In the genomic region with DNA sequence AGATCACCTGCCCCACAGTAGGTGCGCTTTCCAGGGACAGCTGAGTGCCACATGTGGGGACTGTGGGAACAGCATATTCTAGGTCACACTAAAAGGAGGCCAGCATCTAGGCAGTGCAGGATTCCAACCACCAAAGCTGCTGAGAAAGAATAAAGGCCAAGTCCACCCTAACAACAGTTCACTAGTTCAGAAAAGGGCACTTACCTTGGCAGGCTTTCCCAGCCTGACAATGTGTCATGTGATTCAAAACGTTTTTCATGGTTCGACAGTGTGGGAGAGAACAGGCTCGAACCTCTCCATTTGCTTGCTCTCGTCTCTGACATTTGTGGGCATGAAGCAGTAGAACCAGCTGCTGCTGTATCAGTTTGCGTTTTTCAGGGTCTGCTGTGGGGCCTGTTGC, we compare ENCODE assay signal across 33 mouse cellular contexts.
A peak's percentile ranks its signal among the peaks of the same experiment; 100 is the strongest.
DNase-seq lines count a peak whose midpoint lies in the region; ATAC-seq and TF ChIP-seq lines count a peak whose summit lies in the region.
"Had no signal": no experiment of that assay in that cellular context is flagged by ENCODE, and none has a peak within 500 bp of the region (broad histone marks: within the 10 kb centered on the region; RNA-seq: fewer than 3 reads in every experiment).

No protein-coding gene starts in this region.

- H3K4me2 ChIP-seq in kidney, embryonic 14.5 days (replicated peaks; ENCODE audit: low read depth, low read length), result no peak overlapping the region
- no peak overlapping the region for H3K4me2 ChIP-seq in liver, embryonic 11.5 days
- H3K4me2 ChIP-seq: embryonic facial prominence, embryonic 15.5 days; forebrain, embryonic 12.5 days; heart, embryonic 15.5 days; intestine, embryonic 15.5 days; lung, embryonic 14.5 days; midbrain, embryonic 15.5 days; neural tube, embryonic 15.5 days had no signal

- peak; percentile 74 for DNase-seq in kidney, adult 2 months
- DNase-seq in liver, adult 2 months (ENCODE audit: extremely low read depth, low read depth, low spot score), result peak; percentile 70
- no peak for DNase-seq in liver, embryonic 11.5 days (ENCODE audit: low spot score)
- DNase-seq in kidney, postnatal 14 days, result peak; percentile 20
- no peak for DNase-seq in frontal cortex, postnatal 25 days (ENCODE audit: low spot score in 2 of 2)
- no peak for DNase-seq in thymus, postnatal 25 days
- DNase-seq: adrenal gland, postnatal 25 days; cerebellum, adult 18-20 months; cerebellum, postnatal 14 days; forebrain, postnatal 0 days; gastrocnemius, postnatal 25 days; heart, adult 11 months; left cerebral cortex, postnatal 4 days; lung, embryonic 14.5 days; lung, postnatal 14 days; right cerebral cortex, adult 18-20 months; right cerebral cortex, postnatal 4 days; thymus, adult 18-20 months; thymus, postnatal 36 days had no signal

- no peak for TF ChIP-seq CTCF in kidney, adult 2 months (conservative IDR thresholded peaks at IDR 0.05; ENCODE audit: insufficient read depth, insufficient read length, low read depth, low read length)
- TF ChIP-seq CTCF in liver, adult 2 months (IDR thresholded peaks at IDR 0.05; ENCODE audit: low read depth, low read length), result no peak

- peaks cover 10% of the 10 kb centered on the region; the same call in 1 of the 2 replicates for H3K4me1 ChIP-seq in kidney, adult 2 months (ENCODE audit: control insufficient read depth, insufficient read depth, low read length)
- H3K4me1 ChIP-seq in kidney, embryonic 14.5 days (ENCODE audit: control insufficient read depth, insufficient read depth, low read length), result no peaks in the 10 kb centered on the region
- peaks cover 2% of the 10 kb centered on the region; the same call in 1 of the 2 replicates for H3K4me1 ChIP-seq in liver, adult 2 months (ENCODE audit: control insufficient read depth, insufficient read depth, low read length)
- H3K4me1 ChIP-seq in liver, embryonic 11.5 days (replicated peaks; ENCODE audit: control insufficient read depth, insufficient read depth, low read length), result peaks cover 2% of the 10 kb centered on the region; the same call in 1 of the 2 replicates
- H3K4me1 ChIP-seq: embryonic facial prominence, embryonic 10.5 days; embryonic facial prominence, embryonic 15.5 days; forebrain, embryonic 12.5 days; heart, embryonic 10.5 days; heart, embryonic 15.5 days; intestine, embryonic 15.5 days; midbrain, embryonic 10.5 days had no signal

- H3K36me3 ChIP-seq in kidney, adult 2 months (ENCODE audit: control insufficient read depth, insufficient read depth, low read length), result peaks cover 1% of the 10 kb centered on the region; the same call in 1 of the 2 replicates
- peaks cover 31% of the 10 kb centered on the region for H3K36me3 ChIP-seq in kidney, embryonic 14.5 days (ENCODE audit: control insufficient read depth, insufficient read depth, low read length)
- peaks cover 25% of the 10 kb centered on the region for H3K36me3 ChIP-seq in liver, adult 2 months (ENCODE audit: control insufficient read depth, insufficient read depth, low read length)
- H3K36me3 ChIP-seq in liver, embryonic 11.5 days (ENCODE audit: control insufficient read depth, insufficient read depth, low read length), result peaks cover 9% of the 10 kb centered on the region

- no peak overlapping the region for H3K9ac ChIP-seq in kidney, embryonic 14.5 days (ENCODE audit: low read depth, low read length)
- no peak overlapping the region for H3K9ac ChIP-seq in liver, adult 2 months (ENCODE audit: low read depth, low read length)
- H3K9ac ChIP-seq in liver, embryonic 11.5 days (ENCODE audit: low read depth, low read length), result no peak overlapping the region
- H3K9ac ChIP-seq: embryonic facial prominence, embryonic 15.5 days; forebrain, embryonic 12.5 days; forebrain, postnatal 0 days; heart, embryonic 15.5 days; intestine, embryonic 15.5 days; liver, embryonic 14.5 days; lung, embryonic 14.5 days; midbrain, embryonic 15.5 days; neural tube, embryonic 15.5 days had no signal

- H3K79me2 ChIP-seq in liver, adult 2 months (ENCODE audit: control insufficient read depth, insufficient read depth, low read length), result peaks cover 18% of the 10 kb centered on the region

- no peak overlapping the region for H3K4me3 ChIP-seq in kidney, adult 2 months (ENCODE audit: insufficient read depth, low read depth, low read length)
- H3K4me3 ChIP-seq in kidney, embryonic 14.5 days (ENCODE audit: low read length), result no peak overlapping the region
- no peak overlapping the region for H3K4me3 ChIP-seq in liver, adult 2 months (ENCODE audit: insufficient read depth, low read depth, low read length)
- no peak overlapping the region for H3K4me3 ChIP-seq in liver, embryonic 11.5 days (ENCODE audit: low read depth, low read length)
- H3K4me3 ChIP-seq: embryonic facial prominence, embryonic 10.5 days; embryonic facial prominence, embryonic 15.5 days; forebrain, embryonic 12.5 days; heart, embryonic 10.5 days; heart, embryonic 15.5 days; intestine, embryonic 15.5 days; midbrain, embryonic 10.5 days; midbrain, embryonic 15.5 days; neural tube, embryonic 15.5 days had no signal

- H3K9me3 ChIP-seq in kidney, embryonic 14.5 days (ENCODE audit: control insufficient read depth, low read length), result no peaks in the 10 kb centered on the region
- H3K9me3 ChIP-seq in liver, embryonic 11.5 days (ENCODE audit: control insufficient read depth, low read length), result no peaks in the 10 kb centered on the region
- H3K9me3 ChIP-seq: embryonic facial prominence, embryonic 10.5 days; embryonic facial prominence, embryonic 15.5 days; forebrain, embryonic 12.5 days; heart, embryonic 10.5 days; heart, embryonic 15.5 days; intestine, embryonic 15.5 days; midbrain, embryonic 10.5 days; midbrain, embryonic 15.5 days; neural tube, embryonic 15.5 days had no signal

- no peaks in the 10 kb centered on the region for H3K27me3 ChIP-seq in kidney, adult 2 months (replicated peaks; ENCODE audit: control insufficient read depth, insufficient read depth, low read length)
- no peaks in the 10 kb centered on the region for H3K27me3 ChIP-seq in kidney, embryonic 14.5 days (ENCODE audit: control insufficient read depth, insufficient read depth, low read length)
- H3K27me3 ChIP-seq in liver, adult 2 months (ENCODE audit: control insufficient read depth, insufficient read depth, low read length), result no peaks in the 10 kb centered on the region
- no peaks in the 10 kb centered on the region for H3K27me3 ChIP-seq in liver, embryonic 11.5 days (replicated peaks; ENCODE audit: control insufficient read depth, insufficient read depth, low read length)
- H3K27me3 ChIP-seq: embryonic facial prominence, embryonic 15.5 days; forebrain, embryonic 12.5 days; heart, embryonic 15.5 days; intestine, embryonic 15.5 days; midbrain, embryonic 15.5 days; neural tube, embryonic 15.5 days had no signal

- no peak overlapping the region for H3K27ac ChIP-seq in kidney, adult 2 months (ENCODE audit: insufficient read depth, low read depth, low read length)
- H3K27ac ChIP-seq in kidney, embryonic 14.5 days (ENCODE audit: low read depth, low read length), result no peak overlapping the region
- H3K27ac ChIP-seq in liver, adult 2 months (replicated peaks; ENCODE audit: insufficient read depth, low read depth, low read length), result no peak overlapping the region
- H3K27ac ChIP-seq in liver, embryonic 11.5 days (ENCODE audit: low read depth, low read length), result no peak overlapping the region
- H3K27ac ChIP-seq: embryonic facial prominence, embryonic 10.5 days; embryonic facial prominence, embryonic 15.5 days; forebrain, embryonic 12.5 days; heart, embryonic 10.5 days; heart, embryonic 15.5 days; intestine, embryonic 15.5 days; liver, embryonic 14.5 days; midbrain, embryonic 10.5 days; midbrain, embryonic 15.5 days; stomach, postnatal 0 days had no signal

- no peak for ATAC-seq in kidney, embryonic 14.5 days (ENCODE audit: low FRiP score, low TSS enrichment)
- ATAC-seq in liver, embryonic 11.5 days (replicated peaks; ENCODE audit: low FRiP score), result no peak
- ATAC-seq: CD4-positive, CD25-positive, alpha-beta regulatory T cell, adult 4 months; forebrain, postnatal 0 days; hindbrain, embryonic 16.5 days; intestine, embryonic 15.5 days; midbrain, embryonic 15.5 days had no signal

- TF ChIP-seq POLR2A in kidney, adult 2 months (IDR thresholded peaks at IDR 0.05; ENCODE audit: low read depth, low read length), result no peak
- TF ChIP-seq POLR2A in liver, adult 2 months (IDR thresholded peaks at IDR 0.05; ENCODE audit: extremely low read depth, insufficient read depth, low read length), result no peak

- WGBS in kidney, adult 2 months, result 41% methylated on average over 6 of the region's 6 CpGs
- WGBS in kidney, embryonic 14.5 days, result 65% methylated on average over 6 of the region's 6 CpGs
- WGBS in liver, adult 2 months, result 49% methylated on average over 6 of the region's 6 CpGs
- WGBS in liver, embryonic 11.5 days, result 81% methylated on average over 6 of the region's 6 CpGs

Comparison
In these comparisons a context has a peak if more than half of its experiments do, and no peak if none do; other contexts are left out.
1. DNase-seq: peak in kidney, adult 2 months (single experiment), liver, adult 2 months (single experiment) and kidney, postnatal 14 days (single experiment); none in liver, embryonic 11.5 days (single experiment), frontal cortex, postnatal 25 days (0 of 2) and thymus, postnatal 25 days (single experiment).